Mouse (Mus musculus) lung, postnatal 0 days (tissue): Measurements from ENCODE around the gene Erp44.

Experiments used
- CTCF ChIP-seq: IDR thresholded peaks from 2 replicates; pipeline ENCODE4 v1.5.1; 2016; ENCODE audit warnings: antibody characterized with exemption, mild to moderate bottlenecking
- EP300 ChIP-seq: IDR thresholded peaks from 2 replicates; pipeline ENCODE4 v1.6.1; 2016; ENCODE audit warnings: antibody characterized with exemption, mild to moderate bottlenecking, control low read depth

DNA sequence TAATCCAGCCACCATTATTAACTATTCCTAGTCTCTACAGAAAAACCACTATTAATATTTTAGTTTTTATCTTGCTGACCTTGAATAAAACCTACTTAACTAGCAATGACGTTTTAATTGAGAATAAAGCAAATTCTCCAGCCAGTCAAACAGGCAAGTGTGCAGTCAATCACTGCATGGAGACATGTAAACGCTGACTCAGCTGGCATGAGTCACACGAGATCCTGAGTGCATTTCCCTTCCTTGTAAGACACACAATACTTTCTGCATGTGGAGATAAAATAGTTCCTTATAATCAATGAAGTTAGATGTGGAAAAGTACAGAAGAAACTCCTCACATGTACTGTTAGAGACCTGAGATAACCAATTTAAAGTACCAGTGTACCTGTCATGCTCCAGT, 53.8 kb downstream of the Erp44 start:
- TF ChIP-seq CTCF (no peak), EP300 (no peak)
